Mouse (Mus musculus) left cerebral cortex, adult 18-20 months (tissue): ENCODE measurements around the gene Casc3. TPM values are rescaled to one million over a fixed set of nuclear protein-coding genes. Genes with fewer than 3 reads are reported as not detected.

Experiments
- DNase-seq, 2 experiments: peaks; one replicate each; pipeline ENCODE4 v3.0.0; 2021 to 2022; ENCODE audit warnings: low spot score in 2 of 2, mixed read lengths in 1 of 2
- long read RNA-seq, 2 experiments: library from polyadenylated mRNA; stranded (forward); transcript quantifications; one replicate each; pipeline ENCODE4 v2.0.0; 2021
- total RNA-seq, 2 experiments: library from RNA; stranded (reverse); gene quantifications; 2 replicates each; pipeline ENCODE4 v1.2.3; 2021

Casc3 gene
- 10 to 100 TPM; 53.0 to 57.3 TPM for total RNA-seq
- long read RNA-seq, experiment 1, transcript Casc3-204 (14 exons, 3,741 nt): major isoform, 37 of 76 reads
- long read RNA-seq, experiment 1, partial matches to known transcripts: 12 of 76 reads
- long read RNA-seq, experiment 1, other reads (novel, unspliced or antisense): 27 of 76 reads
- long read RNA-seq, experiment 2, transcript Casc3-204 (14 exons, 3,741 nt): major isoform, 26 of 56 reads
- long read RNA-seq, experiment 2, partial matches to known transcripts: 8 of 56 reads
- long read RNA-seq, experiment 2, other reads (novel, unspliced or antisense): 22 of 56 reads

- DNase-seq: no peak
Measured at GRCm38 (mm10) chr11:98804605-98805004, at the start of gene Casc3. TSS of gene Casc3 (plus strand) at chr11:98804905.

DNA sequence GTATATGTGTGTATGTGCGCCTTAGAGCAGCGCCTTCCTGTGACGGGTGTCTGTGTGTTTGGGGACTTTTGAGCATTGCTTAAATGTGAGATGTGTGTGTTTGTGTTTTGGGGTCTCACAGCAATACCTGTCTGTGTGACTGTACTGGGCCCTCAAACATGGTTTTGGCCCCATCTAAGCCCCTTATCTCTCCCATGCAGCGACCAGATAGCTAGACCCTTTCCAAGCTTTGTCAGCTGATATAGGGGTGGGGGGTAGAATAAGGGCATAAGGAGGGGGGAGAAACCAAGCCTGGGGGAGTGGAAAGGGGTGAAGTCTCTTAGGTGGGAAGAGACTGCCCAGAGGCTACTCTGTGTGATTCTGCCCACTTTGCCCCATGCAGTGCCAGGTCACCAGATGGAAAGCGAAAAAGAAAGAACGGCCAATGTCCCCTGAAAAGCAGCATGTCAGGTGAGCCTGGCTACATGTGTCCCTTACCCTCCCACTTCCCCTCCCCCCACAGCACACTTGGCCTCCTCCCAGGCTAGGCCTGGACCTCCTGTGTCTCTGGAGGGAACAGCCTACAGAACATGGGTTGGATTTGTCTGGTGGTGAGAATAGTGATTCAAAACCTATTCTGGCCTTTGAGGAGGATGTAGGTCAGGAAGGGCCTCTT, 48.9 kb upstream of the Casc3 start:
- DNase-seq: no peak

DNA sequence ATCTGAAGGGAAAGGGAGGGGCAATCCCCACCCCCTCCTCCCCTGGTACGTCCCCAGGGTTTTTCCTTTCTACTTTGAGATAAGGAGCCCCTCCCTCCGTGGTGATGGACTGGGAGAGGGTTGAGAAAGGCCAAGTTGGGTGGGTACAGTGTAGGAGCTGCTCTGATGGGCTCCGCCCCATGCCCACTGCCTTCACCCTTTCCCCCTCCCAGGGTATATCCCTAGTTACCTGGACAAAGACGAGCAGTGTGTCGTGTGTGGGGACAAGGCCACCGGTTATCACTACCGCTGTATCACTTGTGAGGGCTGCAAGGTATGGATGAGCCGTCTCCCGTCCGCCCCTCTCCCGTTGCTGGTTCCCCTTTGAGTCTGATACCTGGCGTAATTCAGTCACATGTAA, 48.0 kb upstream of the Casc3 start:
- DNase-seq: no peak

GRCm38 (mm10) chr11:98761939-98762338, 42.8 kb upstream of the Casc3 start:
- DNase-seq: no peak

DNA sequence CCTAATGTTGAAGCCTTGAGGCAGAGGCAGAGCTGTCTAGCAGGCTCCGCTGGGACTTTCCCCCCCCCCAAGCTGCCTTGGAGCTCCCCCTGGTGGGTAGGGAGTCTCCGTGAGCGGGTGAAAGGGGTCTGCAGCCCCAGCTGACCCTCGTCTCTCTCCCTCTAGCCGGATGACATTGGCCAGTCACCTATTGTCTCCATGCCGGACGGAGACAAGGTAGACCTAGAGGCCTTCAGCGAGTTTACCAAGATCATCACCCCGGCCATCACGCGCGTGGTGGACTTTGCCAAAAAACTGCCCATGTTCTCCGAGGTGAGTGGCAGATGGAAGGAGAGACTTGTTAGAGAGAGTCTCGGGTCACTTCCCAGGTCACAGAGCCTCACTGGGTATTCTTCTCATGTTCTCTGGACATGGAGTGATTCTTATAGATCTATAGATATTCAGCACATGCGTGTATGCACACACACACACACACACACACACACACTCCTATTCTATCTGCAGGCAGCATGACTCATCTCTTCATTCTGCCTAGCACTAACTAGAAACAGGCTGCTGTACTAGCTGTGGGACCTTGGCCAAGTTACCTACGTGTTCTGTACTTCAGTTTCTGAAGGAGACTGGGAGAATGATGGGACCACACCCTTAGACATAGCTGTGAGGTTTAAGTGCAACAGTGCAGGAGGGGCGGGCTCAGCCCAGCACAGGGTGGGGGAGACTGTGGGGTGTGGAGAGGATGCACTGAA, 41.8 kb upstream of the Casc3 start:
- DNase-seq: peak; percentile 72

DNA sequence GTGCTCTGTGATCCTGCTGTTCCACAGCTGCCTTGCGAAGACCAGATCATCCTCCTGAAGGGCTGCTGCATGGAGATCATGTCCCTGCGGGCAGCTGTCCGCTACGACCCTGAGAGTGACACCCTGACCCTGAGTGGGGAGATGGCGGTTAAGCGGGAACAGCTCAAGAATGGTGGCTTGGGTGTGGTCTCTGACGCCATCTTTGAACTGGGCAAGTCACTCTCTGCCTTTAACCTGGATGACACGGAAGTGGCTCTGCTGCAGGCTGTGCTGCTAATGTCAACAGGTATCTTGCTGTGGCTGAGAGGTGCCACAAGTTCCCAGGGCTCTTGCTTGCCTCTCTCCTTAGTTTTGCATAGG, 41.2 kb upstream of the Casc3 start:
- DNase-seq: no peak

- DNase-seq: no peak
Measured at GRCm38 (mm10) chr11:98764091-98764490, 40.6 kb upstream of the Casc3 start.

DNA sequence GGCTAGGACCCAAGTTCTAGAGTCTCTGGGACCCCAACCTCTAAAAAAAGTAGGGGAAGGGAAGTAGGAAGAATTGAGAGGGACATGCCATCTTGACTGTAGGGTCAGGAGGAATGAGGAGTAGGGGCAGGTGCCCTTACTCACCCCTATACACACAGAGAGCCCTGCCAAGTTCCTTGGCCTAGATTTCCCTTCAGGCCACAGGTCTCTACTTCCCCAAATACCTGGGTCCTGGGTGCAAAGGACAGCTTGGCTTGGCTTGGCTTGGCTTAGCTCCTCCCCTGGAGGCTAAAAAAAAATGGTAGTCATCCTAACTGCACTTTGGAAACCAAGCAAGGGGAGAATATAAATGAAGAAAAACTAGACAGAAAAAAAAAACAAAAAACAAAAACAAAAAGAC, 40.0 kb upstream of the Casc3 start:
- no peak for DNase-seq

- no peak for DNase-seq
Measured at GRCm38 (mm10) chr11:98765421-98766309, 39.0 kb upstream of the Casc3 start.

- DNase-seq: no peak
Measured at GRCm38 (mm10) chr11:98766346-98766745, 38.4 kb upstream of the Casc3 start.

DNA sequence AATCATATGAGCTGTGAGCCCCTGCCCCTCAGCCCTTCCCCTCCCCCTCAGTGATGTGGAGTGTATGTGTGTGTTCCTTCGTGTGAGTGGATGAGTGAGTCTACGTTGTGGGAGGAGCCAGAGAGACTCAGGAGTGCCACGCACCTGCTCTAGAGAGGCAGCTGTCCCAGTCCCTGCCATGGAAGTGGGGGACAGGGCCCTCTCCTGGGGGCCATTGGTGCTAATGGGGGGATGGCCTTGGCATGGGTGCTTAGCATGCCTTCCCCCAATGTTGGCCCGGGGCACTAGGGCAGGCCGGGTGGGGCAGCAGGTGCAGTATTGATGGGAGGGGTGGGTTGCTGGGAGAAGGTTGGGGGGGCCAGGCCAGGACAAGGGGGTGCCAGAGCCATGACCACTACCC, 37.9 kb upstream of the Casc3 start:
- DNase-seq: no peak

DNA sequence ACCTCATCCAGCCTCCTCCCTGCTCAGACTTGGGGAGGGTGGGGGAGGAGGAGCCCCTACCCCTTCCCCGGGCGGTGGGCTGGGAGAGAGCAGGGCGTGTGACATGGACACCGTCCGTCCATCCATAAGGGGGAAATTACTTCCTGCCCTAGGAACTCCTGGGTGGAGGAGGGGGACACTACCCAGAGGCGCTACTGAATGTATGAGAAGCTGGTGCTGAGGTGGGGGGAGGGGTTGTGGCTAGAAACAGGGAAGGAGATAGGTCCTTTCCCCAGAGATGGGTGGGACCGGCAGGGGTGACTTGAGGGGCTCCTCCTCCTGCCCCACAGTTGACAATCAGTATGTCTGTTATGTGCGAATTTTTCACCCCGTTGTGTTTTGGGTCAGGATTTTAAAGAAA, 37.4 kb upstream of the Casc3 start:
- no peak for DNase-seq

- DNase-seq: no peak
Measured at GRCm38 (mm10) chr11:98767713-98768112, 37.0 kb upstream of the Casc3 start.

GRCm38 (mm10) chr11:98768127-98769006, 36.3 kb upstream of the Casc3 start:
- no peak for DNase-seq

- no peak for DNase-seq
Measured at GRCm38 (mm10) chr11:98769007-98769954, 35.4 kb upstream of the Casc3 start.

GRCm38 (mm10) chr11:98770096-98770975, 34.4 kb upstream of the Casc3 start:
- DNase-seq: peak; percentile 74 to 84

GRCm38 (mm10) chr11:98771131-98771530, 33.6 kb upstream of the Casc3 start:
- DNase-seq: no peak

- no peak for DNase-seq
Measured at GRCm38 (mm10) chr11:98771844-98772525, 32.7 kb upstream of the Casc3 start.
